ENCODE assay signal across 23 mouse cellular contexts in genomic region chr11:70489138-70489537, GRCm38 (mm10). TPM values are rescaled to one million over a fixed set of nuclear protein-coding genes. Genes with fewer than 3 reads are reported as not detected.
DNase-seq lines count a peak whose midpoint lies in the region; TF ChIP-seq lines count a peak whose summit lies in the region.
"Had no signal": no experiment of that assay in that cellular context is flagged by ENCODE, and none has a peak within 500 bp of the region (broad histone marks: within the 10 kb centered on the region; RNA-seq: fewer than 3 reads in every experiment).

No protein-coding gene starts in this region.

- TF ChIP-seq CTCF in layer of hippocampus, adult 2 months (conservative IDR thresholded peaks at IDR 0.05), result no peak

- no peak overlapping the region for H3K4me3 ChIP-seq in layer of hippocampus, adult 2 months
- no peak overlapping the region for H3K4me3 ChIP-seq in brown adipose tissue, adult 24 weeks (ENCODE audit: insufficient read depth, low read depth, low read length)
- H3K4me3 ChIP-seq: embryonic facial prominence, embryonic 13.5 days; forebrain, embryonic 10.5 days; heart, embryonic 15.5 days; hindbrain, embryonic 12.5 days; limb, embryonic 13.5 days; liver, embryonic 15.5 days; stomach, embryonic 15.5 days had no signal

- peak; percentile 79 for DNase-seq in gastrocnemius, adult 18-20 months (ENCODE audit: low spot score)
- no peak for DNase-seq in gastrocnemius, postnatal 4 days (ENCODE audit: low spot score in 2 of 2)
- DNase-seq in layer of hippocampus, adult 2 months (ENCODE audit: low spot score in 2 of 2), result no peak
- no peak for DNase-seq in layer of hippocampus, adult 8-10 months (ENCODE audit: low spot score in 2 of 2)
- DNase-seq in skeletal muscle tissue, adult 2 months (ENCODE audit: low read depth, low spot score), result peak; percentile 84
- no peak for DNase-seq in thymus, adult 18-20 months
- no peak for DNase-seq in MN1 (ENCODE audit: low spot score)
- DNase-seq: adrenal gland, adult 2 months; cerebellum, adult 8-10 months; kidney, postnatal 10 days; thymus, postnatal 4 days had no signal

- H3K4me1 ChIP-seq in brown adipose tissue, adult 24 weeks (ENCODE audit: control insufficient read depth, insufficient read depth, insufficient read length, low read length), result peaks cover 3% of the 10 kb centered on the region; the same call in 1 of the 2 replicates
- H3K4me1 ChIP-seq: embryonic facial prominence, embryonic 13.5 days; forebrain, embryonic 10.5 days; heart, embryonic 15.5 days; hindbrain, embryonic 12.5 days; limb, embryonic 13.5 days; liver, embryonic 15.5 days; stomach, embryonic 15.5 days had no signal

- peak overlapping the region; percentile 32; the same call in 1 of the 2 replicates for H3K27ac ChIP-seq in layer of hippocampus, adult 2 months
- peak overlapping the region; percentile 69 for H3K27ac ChIP-seq in brown adipose tissue, adult 24 weeks (replicated peaks; ENCODE audit: low read depth, low read length)
- H3K27ac ChIP-seq: embryonic facial prominence, embryonic 13.5 days; forebrain, embryonic 10.5 days; heart, embryonic 15.5 days; hindbrain, embryonic 12.5 days; limb, embryonic 13.5 days; liver, embryonic 15.5 days; stomach, embryonic 15.5 days had no signal

RNA-seq across cellular contexts. Expression of gene Tm4sf5, which starts 15.9 kb away (rescaled TPM):
- total RNA-seq in gastrocnemius, adult 18-20 months (2021), result not detected
- total RNA-seq in gastrocnemius, postnatal 4 days (2021), result not detected
- total RNA-seq in layer of hippocampus, adult 2 months (2021), result not detected
- total RNA-seq in layer of hippocampus, adult 8-10 months (2022), result not detected
- not detected in 2 replicates for polyA plus RNA-seq in brown adipose tissue, adult 24 weeks (2012; ENCODE audit: insufficient read depth, insufficient read length, missing spikeins)

RNA-seq across cellular contexts. Expression of gene Vmo1, which starts 25.3 kb away (rescaled TPM):
- not detected for total RNA-seq in gastrocnemius, adult 18-20 months (2021)
- total RNA-seq in gastrocnemius, postnatal 4 days (2021), result under 1 TPM; 0.86 to 0.88 TPM
- total RNA-seq in layer of hippocampus, adult 2 months (2021), result not detected
- not detected for total RNA-seq in layer of hippocampus, adult 8-10 months (2022)
- polyA plus RNA-seq in brown adipose tissue, adult 24 weeks (2012; ENCODE audit: insufficient read depth, insufficient read length, missing spikeins), result not detected in 2 replicates
- total RNA-seq: layer of hippocampus, postnatal 14 days; left cerebral cortex, postnatal 10 days; midbrain, postnatal 0 days had no signal
- polyA plus RNA-seq: adrenal gland, adult 2 months; embryonic facial prominence, embryonic 13.5 days; stomach, embryonic 15.5 days had no signal

RNA-seq across cellular contexts. Expression of gene Cxcl16, which starts 29.4 kb away (rescaled TPM):
- total RNA-seq in gastrocnemius, adult 18-20 months (2021), result 1 to 10 TPM in 1 of 2 experiments, under 1 TPM in 1; 0.73 to 1.2 TPM
- total RNA-seq in gastrocnemius, postnatal 4 days (2021), result 1 to 10 TPM; 5.0 to 5.1 TPM
- 1 to 10 TPM in 1 of 2 experiments, under 1 TPM in 1; 0.96 to 1.1 TPM for total RNA-seq in layer of hippocampus, adult 2 months (2021)
- total RNA-seq in layer of hippocampus, adult 8-10 months (2022), result 1 to 10 TPM; 1.4 to 6.7 (median 3.5) TPM
- 5.0 TPM in 2 replicates for polyA plus RNA-seq in brown adipose tissue, adult 24 weeks (2012; ENCODE audit: insufficient read depth, insufficient read length, missing spikeins)

RNA-seq across cellular contexts. Expression of gene Gltpd2, which starts 29.9 kb away (rescaled TPM):
- not detected for total RNA-seq in gastrocnemius, adult 18-20 months (2021)
- total RNA-seq in gastrocnemius, postnatal 4 days (2021), result under 1 TPM in 1 of 2 experiments, not detected in 1; 0.25 TPM
- total RNA-seq in layer of hippocampus, adult 2 months (2021), result not detected
- total RNA-seq in layer of hippocampus, adult 8-10 months (2022), result not detected
- not detected in 2 replicates for polyA plus RNA-seq in brown adipose tissue, adult 24 weeks (2012; ENCODE audit: insufficient read depth, insufficient read length, missing spikeins)
- total RNA-seq: CH12.LX; layer of hippocampus, postnatal 14 days; left cerebral cortex, postnatal 10 days; midbrain, postnatal 0 days had no signal
- polyA plus RNA-seq: embryonic facial prominence, embryonic 13.5 days; heart, embryonic 15.5 days had no signal

RNA-seq across cellular contexts. Expression of gene Zmynd15, which starts 29.9 kb away (rescaled TPM):
- under 1 TPM; 0.19 to 0.25 TPM for total RNA-seq in gastrocnemius, adult 18-20 months (2021)
- 1 to 10 TPM in 1 of 2 experiments, under 1 TPM in 1; 0.96 to 1.3 TPM for total RNA-seq in gastrocnemius, postnatal 4 days (2021)
- total RNA-seq in layer of hippocampus, adult 2 months (2021), result under 1 TPM; 0.12 to 0.72 TPM
- total RNA-seq in layer of hippocampus, adult 8-10 months (2022), result 1 to 10 TPM in 2 of 4 experiments, under 1 TPM in 2; 0.45 to 2.0 (median 1.1) TPM
- polyA plus RNA-seq in brown adipose tissue, adult 24 weeks (2012; ENCODE audit: insufficient read depth, insufficient read length, missing spikeins), result 0.42 TPM in 1 of 2 replicates, not detected in the other

Comparison
In these comparisons a context has a peak if more than half of its experiments do, and no peak if none do; other contexts are left out.
1. DNase-seq: peak in gastrocnemius, adult 18-20 months (single experiment) and skeletal muscle tissue, adult 2 months (single experiment); none in gastrocnemius, postnatal 4 days (0 of 2), layer of hippocampus, adult 2 months (0 of 2), layer of hippocampus, adult 8-10 months (0 of 2), thymus, adult 18-20 months (0 of 2) and MN1 (single experiment).